Comparison of ENCODE assay signal across 13 mouse cellular contexts in the genomic region with DNA sequence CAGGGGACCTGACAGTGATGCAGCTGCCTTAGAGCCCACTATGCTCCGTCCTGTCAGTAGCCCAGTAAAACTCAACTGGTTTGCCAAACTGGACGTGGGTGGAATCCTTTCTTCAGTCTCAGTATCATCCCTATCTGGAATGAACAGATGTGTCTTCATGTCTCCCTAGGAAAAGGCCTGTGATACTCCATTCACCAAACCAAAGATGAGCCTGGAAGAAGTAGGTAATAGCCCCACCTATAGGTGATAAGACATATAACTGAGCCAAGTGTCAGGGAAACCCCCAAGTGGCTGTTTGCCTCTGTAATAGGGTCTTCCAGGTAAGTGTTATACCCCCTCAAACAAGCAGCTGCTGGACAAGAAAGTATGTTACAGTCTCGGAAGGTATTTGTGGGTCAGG. TPM values are rescaled to one million over a fixed set of nuclear protein-coding genes. Genes with fewer than 3 reads are reported as not detected.
DNase-seq lines count a peak whose midpoint lies in the region; ATAC-seq and TF ChIP-seq lines count a peak whose summit lies in the region.
"Had no signal": no experiment of that assay in that cellular context is flagged by ENCODE, and none has a peak within 500 bp of the region (broad histone marks: within the 10 kb centered on the region; RNA-seq: fewer than 3 reads in every experiment).

No protein-coding gene starts in this region.

- ATAC-seq in hindbrain, postnatal 0 days: peak; percentile 15; the same call in 1 of the 2 replicates
- no peak for ATAC-seq in hindbrain, embryonic 13.5 days (ENCODE audit: low FRiP score)
- ATAC-seq in midbrain, postnatal 0 days (ENCODE audit: low FRiP score): no peak
- ATAC-seq in midbrain, embryonic 13.5 days: no peak

- peak; percentile 46 for TF ChIP-seq CTCF in hindbrain, postnatal 0 days (IDR thresholded peaks at IDR 0.05; ENCODE audit: low read depth)
- peak; percentile 61 for TF ChIP-seq CTCF in midbrain, postnatal 0 days (IDR thresholded peaks at IDR 0.05)

- no peaks in the 10 kb centered on the region for H3K27me3 ChIP-seq in hindbrain, postnatal 0 days (ENCODE audit: insufficient read depth, low read length)
- H3K27me3 ChIP-seq in hindbrain, embryonic 13.5 days: no peaks in the 10 kb centered on the region
- H3K27me3 ChIP-seq in midbrain, postnatal 0 days (ENCODE audit: insufficient read depth, low read length): no peaks in the 10 kb centered on the region
- H3K27me3 ChIP-seq in midbrain, embryonic 13.5 days: no peaks in the 10 kb centered on the region
- H3K27me3 ChIP-seq: CH12.LX had no signal

- H3K4me1 ChIP-seq in hindbrain, postnatal 0 days (ENCODE audit: insufficient read depth, low read length): no peaks in the 10 kb centered on the region
- H3K4me1 ChIP-seq in hindbrain, embryonic 13.5 days (replicated peaks): no peaks in the 10 kb centered on the region
- H3K4me1 ChIP-seq in midbrain, postnatal 0 days (ENCODE audit: insufficient read depth, low read length): no peaks in the 10 kb centered on the region
- no peaks in the 10 kb centered on the region for H3K4me1 ChIP-seq in midbrain, embryonic 13.5 days (replicated peaks)

- DNase-seq in hindbrain, postnatal 0 days (ENCODE audit: low spot score): peak; percentile 37
- peak; percentile 28 for DNase-seq in midbrain, postnatal 0 days (ENCODE audit: low spot score)
- DNase-seq in induced T-regulatory cell, adult 2 months (ENCODE audit: low read depth): peak; percentile 17
- no peak for DNase-seq in spleen, postnatal 14 days (ENCODE audit: low spot score in 2 of 2)
- no peak for DNase-seq in layer of hippocampus, postnatal 36 days
- DNase-seq: cerebellum, adult 18-20 months; heart, adult 18-20 months; kidney, postnatal 10 days; lung, embryonic 14.5 days had no signal

- no peak overlapping the region for H3K9ac ChIP-seq in hindbrain, postnatal 0 days (replicated peaks; ENCODE audit: low read length)
- H3K9ac ChIP-seq in hindbrain, embryonic 13.5 days: no peak overlapping the region
- no peak overlapping the region for H3K9ac ChIP-seq in midbrain, postnatal 0 days (replicated peaks; ENCODE audit: low read length, poor library complexity, severe bottlenecking)
- no peak overlapping the region for H3K9ac ChIP-seq in midbrain, embryonic 13.5 days (replicated peaks)
- H3K9ac ChIP-seq: lung, embryonic 14.5 days had no signal

- H3K9me3 ChIP-seq in hindbrain, postnatal 0 days (ENCODE audit: low read length): no peaks in the 10 kb centered on the region
- no peaks in the 10 kb centered on the region for H3K9me3 ChIP-seq in hindbrain, embryonic 13.5 days
- no peaks in the 10 kb centered on the region for H3K9me3 ChIP-seq in midbrain, postnatal 0 days (ENCODE audit: low read length)
- H3K9me3 ChIP-seq in midbrain, embryonic 13.5 days: no peaks in the 10 kb centered on the region
- H3K9me3 ChIP-seq: midbrain, embryonic 10.5 days had no signal

- peaks cover 55% of the 10 kb centered on the region for H3K36me3 ChIP-seq in hindbrain, postnatal 0 days (ENCODE audit: insufficient read depth, low read length)
- peaks cover 65% of the 10 kb centered on the region for H3K36me3 ChIP-seq in hindbrain, embryonic 13.5 days
- H3K36me3 ChIP-seq in midbrain, postnatal 0 days (ENCODE audit: insufficient read depth, low read length): peaks cover 36% of the 10 kb centered on the region
- peaks cover 61% of the 10 kb centered on the region for H3K36me3 ChIP-seq in midbrain, embryonic 13.5 days

- H3K4me2 ChIP-seq in hindbrain, postnatal 0 days (ENCODE audit: low read depth, low read length): no peak overlapping the region
- H3K4me2 ChIP-seq in hindbrain, embryonic 13.5 days: no peak overlapping the region
- no peak overlapping the region for H3K4me2 ChIP-seq in midbrain, postnatal 0 days (ENCODE audit: low read depth, low read length, poor library complexity, severe bottlenecking)
- no peak overlapping the region for H3K4me2 ChIP-seq in midbrain, embryonic 13.5 days (replicated peaks)
- H3K4me2 ChIP-seq: lung, embryonic 14.5 days had no signal

- 89% methylated on average over 3 of the region's 3 CpGs for WGBS in hindbrain, postnatal 0 days
- WGBS in hindbrain, embryonic 13.5 days: 89% methylated on average over 3 of the region's 3 CpGs
- 95% methylated on average over 3 of the region's 3 CpGs for whole genome bisulfite sequencing in midbrain, postnatal 0 days
- 96% methylated on average over 3 of the region's 3 CpGs for WGBS in midbrain, embryonic 13.5 days

- H3K27ac ChIP-seq in hindbrain, postnatal 0 days: no peak overlapping the region
- H3K27ac ChIP-seq in hindbrain, embryonic 13.5 days: no peak overlapping the region
- H3K27ac ChIP-seq in midbrain, postnatal 0 days (ENCODE audit: low read depth, low read length): no peak overlapping the region
- no peak overlapping the region for H3K27ac ChIP-seq in midbrain, embryonic 13.5 days
- H3K27ac ChIP-seq: midbrain, embryonic 10.5 days had no signal

- H3K4me3 ChIP-seq in hindbrain, postnatal 0 days (ENCODE audit: low read length): no peak overlapping the region
- H3K4me3 ChIP-seq in hindbrain, embryonic 13.5 days: no peak overlapping the region
- H3K4me3 ChIP-seq in midbrain, postnatal 0 days (ENCODE audit: low read depth, low read length): no peak overlapping the region
- H3K4me3 ChIP-seq in midbrain, embryonic 13.5 days (replicated peaks): no peak overlapping the region
- H3K4me3 ChIP-seq: midbrain, embryonic 10.5 days had no signal

RNA-seq across cellular contexts. Expression of a gene that starts 6.3 kb away (rescaled TPM):
- total RNA-seq in hindbrain, postnatal 0 days (2014; rRNA removed): 1.3 TPM in 1 of 2 replicates, not detected in the other
- 2.0 and 2.2 TPM in 2 replicates for polyA plus RNA-seq in hindbrain, postnatal 0 days (2015; fragmentation: Nextera tagmentation; extraction: Ambion mirVana)
- polyA plus RNA-seq in hindbrain, embryonic 13.5 days (2015; fragmentation: Nextera tagmentation; extraction: Ambion mirVana): 0.44 and 2.2 TPM in 2 replicates
- 0.22 TPM in 1 of 2 replicates, not detected in the other for total RNA-seq in midbrain, postnatal 0 days (2014; rRNA removed)
- polyA plus RNA-seq in midbrain, postnatal 0 days (2015; fragmentation: Nextera tagmentation; extraction: Ambion mirVana): 2.0 and 2.8 TPM in 2 replicates
- 1.1 and 1.8 TPM in 2 replicates for polyA plus RNA-seq in midbrain, embryonic 13.5 days (2015; fragmentation: Nextera tagmentation; extraction: Ambion mirVana)
- total RNA-seq in layer of hippocampus, postnatal 36 days (2021): under 1 TPM in 1 of 2 experiments, not detected in 1; 0.37 TPM

RNA-seq across cellular contexts. Expression of a gene that starts 24.1 kb away (rescaled TPM):
- total RNA-seq in hindbrain, postnatal 0 days (2014; rRNA removed): 131 and 134 TPM in 2 replicates
- polyA plus RNA-seq in hindbrain, postnatal 0 days (2015; fragmentation: Nextera tagmentation; extraction: Ambion mirVana): 583 and 590 TPM in 2 replicates
- 434 and 443 TPM in 2 replicates for polyA plus RNA-seq in hindbrain, embryonic 13.5 days (2015; fragmentation: Nextera tagmentation; extraction: Ambion mirVana)
- total RNA-seq in midbrain, postnatal 0 days (2014; rRNA removed): 160 and 223 TPM in 2 replicates
- polyA plus RNA-seq in midbrain, postnatal 0 days (2015; fragmentation: Nextera tagmentation; extraction: Ambion mirVana): 649 and 656 TPM in 2 replicates
- 401 and 431 TPM in 2 replicates for polyA plus RNA-seq in midbrain, embryonic 13.5 days (2015; fragmentation: Nextera tagmentation; extraction: Ambion mirVana)
- total RNA-seq in layer of hippocampus, postnatal 36 days (2021): 100 to 1,000 TPM; 531 to 565 TPM

RNA-seq across cellular contexts. Expression of a gene that starts 51.2 kb away (rescaled TPM):
- total RNA-seq in hindbrain, postnatal 0 days (2014; rRNA removed): 19.7 and 23.9 TPM in 2 replicates
- 13.1 and 13.2 TPM in 2 replicates for polyA plus RNA-seq in hindbrain, postnatal 0 days (2015; fragmentation: Nextera tagmentation; extraction: Ambion mirVana)
- 21.1 and 24.0 TPM in 2 replicates for polyA plus RNA-seq in hindbrain, embryonic 13.5 days (2015; fragmentation: Nextera tagmentation; extraction: Ambion mirVana)
- 24.6 and 28.3 TPM in 2 replicates for total RNA-seq in midbrain, postnatal 0 days (2014; rRNA removed)
- 11.1 and 13.7 TPM in 2 replicates for polyA plus RNA-seq in midbrain, postnatal 0 days (2015; fragmentation: Nextera tagmentation; extraction: Ambion mirVana)
- 27.0 and 28.3 TPM in 2 replicates for polyA plus RNA-seq in midbrain, embryonic 13.5 days (2015; fragmentation: Nextera tagmentation; extraction: Ambion mirVana)
- total RNA-seq in layer of hippocampus, postnatal 36 days (2021): 10 to 100 TPM; 50.4 to 51.2 TPM

RNA-seq across cellular contexts. Expression of a gene that starts 52.1 kb away (rescaled TPM):
- total RNA-seq in hindbrain, postnatal 0 days (2014; rRNA removed): 38.9 and 45.8 TPM in 2 replicates
- 45.8 and 46.5 TPM in 2 replicates for polyA plus RNA-seq in hindbrain, postnatal 0 days (2015; fragmentation: Nextera tagmentation; extraction: Ambion mirVana)
- polyA plus RNA-seq in hindbrain, embryonic 13.5 days (2015; fragmentation: Nextera tagmentation; extraction: Ambion mirVana): 47.1 and 49.5 TPM in 2 replicates
- total RNA-seq in midbrain, postnatal 0 days (2014; rRNA removed): 32.4 and 34.7 TPM in 2 replicates
- polyA plus RNA-seq in midbrain, postnatal 0 days (2015; fragmentation: Nextera tagmentation; extraction: Ambion mirVana): 45.3 and 46.7 TPM in 2 replicates
- 44.2 and 48.4 TPM in 2 replicates for polyA plus RNA-seq in midbrain, embryonic 13.5 days (2015; fragmentation: Nextera tagmentation; extraction: Ambion mirVana)
- 100 to 1,000 TPM in 1 of 2 experiments, 10 to 100 TPM in 1; 99.4 to 114 TPM for total RNA-seq in layer of hippocampus, postnatal 36 days (2021)

Comparison
In these comparisons a context has a peak if more than half of its experiments do, and no peak if none do; other contexts are left out.
1. DNase-seq: peak in hindbrain, postnatal 0 days (single experiment), midbrain, postnatal 0 days (single experiment) and induced T-regulatory cell, adult 2 months (single experiment); none in spleen, postnatal 14 days (0 of 2) and layer of hippocampus, postnatal 36 days (0 of 2).